Mouse (Mus musculus) right cerebral cortex, adult 18-20 months (tissue): ENCODE measurements around the gene Jpt1.
"Not testable (repeated sequence)": the region's sequence is repeated elsewhere in the genome, so short reads cannot be mapped to it uniquely, and the experiment has no call there.

ENCODE experiments used
- DNase-seq: peaks from one replicate; pipeline ENCODE4 v3.0.0; 2022; ENCODE audit warnings: mixed read lengths

Gene Jpt1

GRCm38 (mm10) chr11:115514238-115514663 lies at the start of gene Jpt1:
Gene Jpt1 (minus strand): TSS chr11:115514387.
- DNase-seq = peak; percentile 95

- no peak for DNase-seq
Measured at GRCm38 (mm10) chr11:115563406-115563805, 49.2 kb upstream of the Jpt1 start.

- DNase-seq = no peak
Measured at GRCm38 (mm10) chr11:115555717-115556116, 41.5 kb upstream of the Jpt1 start.

- no peak for DNase-seq
Measured at GRCm38 (mm10) chr11:115552783-115553182, 38.6 kb upstream of the Jpt1 start.

- DNase-seq = no peak
Measured at GRCm38 (mm10) chr11:115543571-115543970, 29.4 kb upstream of the Jpt1 start.

DNA sequence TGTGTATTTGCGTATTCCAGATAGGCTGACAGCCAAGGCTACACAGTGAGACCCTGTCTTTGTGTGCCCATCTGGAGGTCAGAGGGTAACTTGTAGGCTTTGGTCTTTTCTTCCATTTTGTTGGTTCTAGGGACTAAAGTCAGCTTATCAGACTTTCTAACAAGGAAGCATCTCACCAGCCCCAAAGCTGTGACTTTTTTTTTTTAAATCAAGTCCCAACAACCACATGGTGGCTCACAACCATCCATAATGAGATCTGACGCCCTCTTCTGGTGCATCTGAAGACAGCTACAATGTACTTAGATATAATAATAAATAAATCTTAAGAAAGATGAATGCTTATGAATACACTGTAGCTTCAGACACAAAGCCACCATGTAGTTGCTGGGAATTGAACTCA lies 23.9 kb upstream of the Jpt1 start:
- DNase-seq = no peak

DNA sequence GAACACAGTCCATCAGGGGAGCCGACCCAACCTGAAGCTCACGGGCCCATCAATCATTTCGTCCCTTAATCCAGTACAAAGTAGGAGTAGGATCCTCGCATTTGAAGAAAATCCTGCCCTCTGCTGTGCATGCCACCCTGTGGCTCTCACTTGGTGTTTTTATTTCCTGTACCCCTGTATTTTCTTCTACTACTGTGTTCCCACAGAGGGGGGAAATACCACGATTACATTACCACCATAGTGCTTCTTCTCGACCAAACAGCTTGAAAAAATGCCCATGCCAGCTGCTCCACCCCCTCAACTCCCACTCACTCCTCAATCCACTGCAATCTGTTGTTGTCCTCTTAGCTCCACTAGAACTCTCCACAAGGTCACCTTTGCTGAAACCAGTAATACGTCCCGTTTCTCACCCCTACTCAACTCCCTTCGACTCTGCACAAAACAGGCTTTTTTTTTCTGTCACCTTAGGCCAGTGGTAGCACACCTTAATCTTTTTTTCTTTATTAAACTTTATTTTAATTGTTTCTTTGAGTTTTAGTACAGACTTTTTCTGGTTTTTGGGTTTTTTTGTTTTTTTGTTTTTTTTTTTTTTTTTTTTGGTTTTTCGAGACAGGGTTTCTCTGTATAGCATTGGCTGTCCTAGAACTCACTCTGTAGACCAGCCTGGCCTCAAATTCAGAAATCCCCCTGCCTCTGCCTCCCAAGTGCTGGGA lies 22.8 kb upstream of the Jpt1 start:
- DNase-seq = peak; percentile 48

DNA sequence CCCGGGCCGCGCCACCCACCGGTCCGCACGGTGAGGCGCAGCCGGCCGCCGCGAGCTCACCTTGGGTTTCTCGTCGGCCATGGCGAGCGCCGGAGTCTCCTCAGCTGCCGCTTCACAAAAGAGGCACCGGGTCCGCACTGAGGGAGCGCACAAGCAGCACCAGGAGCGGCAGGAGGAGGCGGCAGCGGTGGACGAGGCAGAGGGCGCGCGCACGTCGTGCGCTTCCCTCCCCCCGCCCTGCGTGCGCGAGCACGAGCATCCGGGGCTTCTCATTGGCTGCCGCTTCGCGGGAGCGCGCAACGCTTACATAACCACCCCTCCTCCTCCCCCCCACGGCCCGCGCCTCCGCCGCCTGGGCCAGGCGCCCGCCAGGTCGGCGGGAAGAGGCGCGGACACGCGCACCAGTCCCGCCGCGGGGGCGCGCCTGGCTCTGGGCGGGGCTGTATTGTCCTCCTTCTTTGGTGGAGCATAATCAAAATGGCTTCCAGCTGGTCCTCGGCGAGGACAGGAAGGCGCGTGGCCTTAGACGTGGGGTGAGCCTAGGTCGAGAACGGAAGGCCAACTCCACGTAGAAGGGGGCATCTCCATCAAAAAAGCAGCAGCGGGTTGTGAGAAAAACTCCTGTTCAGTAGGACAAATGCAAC lies 22.0 kb upstream of the Jpt1 start, which contains the start of gene Sumo2:
Gene Sumo2, minus strand, starts transcription at position 239 of the 644 bp plus-strand sequence.
- peak; percentile 97 for DNase-seq

- DNase-seq = peak; percentile 63
Measured at GRCm38 (mm10) chr11:115535401-115536037, 21.3 kb upstream of the Jpt1 start.

DNA sequence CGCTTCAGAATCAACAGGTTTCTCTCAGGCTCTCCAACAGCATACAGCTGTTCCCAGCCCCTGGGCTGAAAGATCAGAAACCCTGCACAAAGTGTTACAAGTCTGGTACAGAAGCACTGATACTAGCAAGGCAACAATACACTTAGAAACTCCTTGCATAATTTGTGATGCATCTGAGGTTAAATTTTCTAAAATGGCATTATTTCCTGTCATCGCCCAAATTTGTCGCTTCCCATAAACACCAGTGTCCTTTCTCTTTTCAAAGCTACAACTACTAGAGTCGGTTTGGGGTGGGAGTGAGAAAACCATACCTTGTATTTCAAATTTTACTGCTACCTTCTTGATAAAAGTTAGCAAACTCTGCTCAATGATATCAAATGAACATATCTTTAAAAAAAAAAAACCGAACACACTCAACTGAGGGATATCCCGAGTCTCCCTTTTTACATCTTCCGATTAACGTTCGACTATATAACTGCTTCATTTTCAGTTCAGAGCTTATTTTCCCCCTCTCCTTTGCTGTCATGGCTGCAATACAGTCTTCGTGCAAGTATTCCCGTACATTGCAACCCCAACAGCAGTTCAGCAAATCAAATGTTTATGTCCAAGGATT lies 20.7 kb upstream of the Jpt1 start:
- DNase-seq = no peak

DNA sequence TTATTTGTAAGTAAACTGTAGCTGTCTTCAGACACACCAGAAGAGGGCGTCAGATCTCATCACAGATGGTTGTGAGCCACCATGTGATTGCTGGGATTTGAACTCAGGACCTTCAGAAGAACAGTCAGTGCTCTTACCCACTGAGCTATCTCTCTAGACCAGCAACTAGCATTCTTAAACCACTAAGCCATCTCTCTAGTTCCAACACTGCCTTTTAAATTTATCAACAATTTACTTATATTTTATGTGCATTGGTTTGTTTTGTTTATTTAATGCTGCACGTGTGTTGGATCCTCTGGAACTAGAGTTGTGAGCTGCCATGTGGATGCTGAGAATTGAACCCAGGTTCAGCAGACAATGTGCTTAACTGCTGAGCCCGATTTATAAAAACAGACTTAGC lies 12.3 kb upstream of the Jpt1 start:
- not testable (repeated sequence) for DNase-seq

- no peak for DNase-seq
Measured at GRCm38 (mm10) chr11:115522703-115523102, 8.5 kb upstream of the Jpt1 start.

DNA sequence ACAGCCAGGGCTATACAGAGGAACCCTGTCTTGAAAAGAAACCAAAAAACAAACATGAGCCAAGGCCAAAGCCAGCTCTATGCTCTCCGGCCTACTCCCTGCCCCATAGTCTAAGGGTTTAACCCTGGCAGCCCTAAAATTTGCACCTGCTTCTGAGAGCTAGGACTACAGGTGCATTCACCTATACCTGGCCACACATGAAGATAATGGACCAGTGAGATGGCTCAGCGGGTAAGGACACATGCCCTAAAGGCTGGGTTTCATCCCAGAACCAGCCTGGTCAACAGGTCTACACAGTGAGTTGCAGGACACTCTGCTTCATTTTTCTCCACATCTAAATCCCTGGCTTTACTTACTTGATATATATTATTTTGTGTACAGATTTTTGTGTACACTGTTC lies 8.1 kb upstream of the Jpt1 start:
- DNase-seq = no peak

DNA sequence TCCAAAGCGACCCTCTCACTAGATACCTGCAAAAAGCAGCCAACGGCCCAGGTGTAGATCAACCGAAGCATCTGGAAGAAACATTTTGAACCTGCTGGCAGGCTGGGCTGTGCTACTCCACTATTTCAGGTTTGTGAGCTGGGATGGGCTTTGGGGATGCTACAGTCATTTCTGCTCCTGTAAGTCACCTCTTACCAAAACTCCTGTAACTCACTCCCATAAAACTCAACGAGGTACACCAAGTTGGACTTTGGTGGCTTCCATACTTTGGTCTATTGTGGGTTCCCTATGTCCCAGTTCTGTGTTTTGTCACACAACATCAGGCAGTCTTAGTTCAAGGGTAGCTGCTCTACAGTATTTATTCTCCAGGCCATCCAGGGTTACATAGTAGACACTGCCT lies 6.9 kb upstream of the Jpt1 start:
- DNase-seq = no peak

GRCm38 (mm10) chr11:115520218-115520617 lies 6.0 kb upstream of the Jpt1 start:
- DNase-seq = no peak

GRCm38 (mm10) chr11:115519581-115519980 lies 5.4 kb upstream of the Jpt1 start:
- DNase-seq = no peak

DNA sequence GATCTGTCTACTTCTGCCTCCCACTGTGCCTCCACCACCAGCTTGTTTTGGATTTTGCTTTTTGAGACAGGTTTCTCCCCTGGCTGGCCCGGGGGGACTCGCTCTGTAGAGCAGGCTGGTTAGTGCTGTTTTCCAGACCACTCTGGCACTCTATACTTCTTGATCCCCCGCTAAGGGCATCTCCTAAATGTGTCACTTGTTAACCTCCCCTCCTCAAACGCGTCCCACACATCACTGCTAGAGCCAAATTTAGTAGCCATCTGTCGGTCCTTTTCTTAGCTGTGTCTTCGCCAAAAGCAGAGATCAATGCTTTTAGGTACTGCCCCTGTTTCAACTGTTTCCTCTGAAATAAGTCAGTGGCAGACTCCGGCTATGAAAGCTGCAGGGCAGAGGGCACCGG lies 4.5 kb upstream of the Jpt1 start:
- DNase-seq = peak; percentile 48

GRCm38 (mm10) chr11:115516942-115517341 lies 2.8 kb upstream of the Jpt1 start:
- no peak for DNase-seq

GRCm38 (mm10) chr11:115515021-115515420 lies 834 bp upstream of the Jpt1 start:
- no peak for DNase-seq

DNA sequence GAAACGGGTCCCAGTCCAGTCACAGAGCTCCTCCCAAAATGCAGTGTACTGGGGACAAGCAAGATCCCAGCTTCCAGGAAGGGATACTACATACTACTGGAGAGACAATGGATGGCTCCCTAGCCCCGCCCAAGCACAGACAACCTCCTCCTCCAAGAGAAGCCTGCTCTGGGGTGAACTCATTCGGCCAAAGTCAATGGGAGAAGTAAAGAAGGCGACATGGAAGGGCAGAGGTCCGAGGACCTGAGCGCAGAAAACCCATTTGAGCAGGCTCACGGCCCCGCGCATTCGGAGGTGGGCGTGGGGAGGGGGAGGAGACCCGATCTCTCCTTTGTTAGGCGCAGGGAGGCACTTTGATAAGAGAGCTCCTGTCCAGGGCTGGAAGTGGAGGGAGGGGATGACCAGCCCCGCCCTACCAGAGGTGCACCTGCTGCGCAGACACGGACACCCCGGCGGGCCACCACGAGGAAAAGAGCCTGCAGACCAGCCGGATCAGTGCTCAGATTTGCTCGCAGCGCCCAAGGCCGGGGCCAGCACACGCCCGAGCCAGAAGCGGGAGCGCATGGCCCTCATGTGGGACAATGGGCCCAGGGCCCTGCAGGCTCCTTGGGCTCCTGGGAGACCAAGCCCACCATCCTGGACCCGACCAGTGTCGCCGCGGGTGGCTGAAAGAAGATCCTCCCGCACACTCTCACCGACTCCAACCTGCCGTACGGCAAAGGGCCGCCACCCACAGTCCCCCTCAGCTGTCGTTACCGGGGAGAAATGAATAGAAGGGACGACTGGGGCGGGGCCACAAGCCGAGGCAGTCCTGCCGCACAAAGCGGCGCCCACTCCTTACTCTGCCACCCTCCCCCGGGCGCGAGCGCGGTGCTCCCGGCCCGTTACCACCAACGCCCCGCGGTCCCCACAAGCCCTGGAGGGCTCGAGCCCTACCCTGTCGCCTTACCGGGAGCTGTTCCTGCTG lies 633 bp downstream of the Jpt1 start:
- DNase-seq = peak; percentile 70

- DNase-seq = no peak
Measured at GRCm38 (mm10) chr11:115512407-115513183, 1.6 kb downstream of the Jpt1 start.
